Mouse (Mus musculus) adrenal gland (tissue): ENCODE data around the gene Phldb2.

Source experiments
- intact Hi-C: fragments of 180-260 bp; cut with DNase I; formaldehyde crosslinking; loops from one replicate; pipeline ENCODE4 v1.15.1; 2025

The Phldb2 gene

DNA sequence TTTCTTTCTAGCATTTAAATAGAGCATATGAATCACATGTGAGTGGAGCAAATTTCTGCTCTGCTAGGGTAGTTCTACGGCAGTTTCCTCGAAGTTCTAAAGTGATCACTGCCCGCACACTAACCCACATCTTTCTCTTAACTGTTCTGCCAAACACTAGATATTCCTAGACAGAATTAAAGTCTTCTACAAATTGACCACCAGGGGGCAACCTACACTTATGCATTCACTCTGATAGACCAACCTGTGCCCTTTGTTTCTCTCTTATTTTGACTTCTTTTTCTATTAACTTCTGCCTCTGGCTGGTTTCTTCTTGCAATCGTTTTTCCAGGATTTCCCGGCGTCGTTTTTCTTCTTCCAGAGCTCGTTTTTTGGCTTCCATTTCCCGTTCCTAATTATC lies 196.5 kb downstream of the Phldb2 start:
- intact Hi-C loops, result loop anchor here (5.0 kb wide), 3 partner anchors 55 to 265 kb away; no protein-coding TSS in a partner anchor

DNA sequence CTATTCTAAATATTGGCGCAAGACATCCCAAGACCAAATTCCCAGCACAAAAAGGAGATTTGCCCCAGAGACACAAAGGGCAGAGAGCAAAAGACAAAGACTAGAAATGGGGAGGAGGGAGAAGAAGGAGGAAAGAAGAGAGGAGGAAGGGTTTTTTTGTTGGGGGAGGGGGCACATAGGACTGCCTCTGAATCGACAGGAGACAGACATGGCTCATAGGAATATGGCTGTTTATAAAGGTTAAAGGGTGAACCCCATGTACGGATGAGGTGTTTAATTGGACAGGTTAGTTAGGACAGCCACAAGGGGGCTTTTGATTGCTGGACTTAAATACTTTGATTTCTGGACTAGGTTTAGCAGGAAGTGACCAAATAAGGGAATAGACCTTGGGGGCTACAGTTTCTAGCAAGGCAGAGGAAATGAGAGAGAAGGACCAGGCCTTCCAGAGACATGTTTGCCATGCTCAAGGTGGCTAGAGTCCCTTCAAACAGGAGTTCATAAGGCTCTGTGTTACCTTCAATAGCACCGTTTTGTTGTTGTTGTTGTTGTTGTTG lies 209.7 kb downstream of the Phldb2 start:
- intact Hi-C loops, result no loop called here

DNA sequence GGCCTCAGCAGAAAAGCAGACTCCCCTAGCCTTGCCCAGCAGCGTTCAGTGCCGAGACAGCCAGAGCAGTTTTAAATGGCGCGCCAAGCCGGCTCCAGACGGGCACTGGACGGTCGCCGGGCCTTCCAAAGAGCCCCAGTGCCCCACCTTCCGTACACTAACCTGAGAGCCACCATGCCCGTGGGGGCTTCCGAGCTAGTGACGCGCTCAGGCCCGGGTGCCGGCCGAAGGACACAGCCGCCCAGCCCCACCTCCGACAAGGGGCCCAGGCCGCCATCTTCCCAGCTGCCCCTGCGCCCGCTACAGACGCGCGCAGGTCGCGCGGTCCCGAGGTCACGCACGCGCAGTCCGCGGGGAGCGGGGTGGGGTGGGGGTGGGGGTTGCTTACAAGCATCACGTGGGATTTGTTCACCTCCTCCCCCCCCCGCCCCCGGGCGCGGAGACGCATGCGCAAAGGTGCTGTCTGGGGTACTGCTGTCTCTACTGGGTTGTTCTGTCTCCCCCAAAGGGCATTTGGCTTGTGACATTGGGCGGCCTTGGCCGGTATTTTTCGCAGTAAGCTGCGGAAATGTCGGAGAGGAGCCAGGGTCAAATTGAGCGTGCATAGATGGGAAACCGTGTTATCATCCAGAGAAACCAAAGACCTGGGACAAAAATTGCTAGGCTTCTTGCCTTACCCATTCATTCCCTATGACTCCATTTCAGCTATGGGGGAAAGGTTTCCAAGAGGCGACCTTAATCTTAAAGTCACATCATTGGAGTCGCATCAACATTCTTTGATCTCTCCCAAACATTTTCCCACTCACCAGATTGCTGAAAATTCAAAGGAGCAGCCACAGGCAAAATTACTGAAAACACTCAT lies 210.6 kb downstream of the Phldb2 start, which contains the start of gene Abhd10:
Abhd10 (minus strand) TSS at position 341 of the 862 bp plus-strand sequence.
- intact Hi-C loops, result no loop called here

DNA sequence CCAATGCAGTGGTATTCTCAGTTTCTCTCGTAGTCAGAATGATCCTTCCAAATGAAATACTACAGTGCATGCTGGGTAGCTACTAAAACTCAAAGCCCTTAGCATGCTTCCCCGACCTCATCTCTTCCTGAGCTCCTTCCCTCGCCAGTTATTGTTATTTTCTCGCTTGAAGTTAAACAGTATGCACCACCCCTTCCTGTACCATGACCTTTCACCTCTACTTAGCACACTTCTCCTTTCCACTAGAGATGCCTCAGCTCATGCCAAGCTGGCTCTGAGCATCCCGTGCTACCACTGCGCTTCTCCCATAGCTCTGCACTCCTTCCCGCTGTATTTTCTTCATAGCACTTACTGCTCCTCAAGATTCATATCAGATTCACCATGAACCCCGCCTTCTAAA lies 215.5 kb downstream of the Phldb2 start:
- intact Hi-C loops, result loop anchor here (5.0 kb wide), 1 partner anchor 51 kb away; no protein-coding TSS in a partner anchor

DNA sequence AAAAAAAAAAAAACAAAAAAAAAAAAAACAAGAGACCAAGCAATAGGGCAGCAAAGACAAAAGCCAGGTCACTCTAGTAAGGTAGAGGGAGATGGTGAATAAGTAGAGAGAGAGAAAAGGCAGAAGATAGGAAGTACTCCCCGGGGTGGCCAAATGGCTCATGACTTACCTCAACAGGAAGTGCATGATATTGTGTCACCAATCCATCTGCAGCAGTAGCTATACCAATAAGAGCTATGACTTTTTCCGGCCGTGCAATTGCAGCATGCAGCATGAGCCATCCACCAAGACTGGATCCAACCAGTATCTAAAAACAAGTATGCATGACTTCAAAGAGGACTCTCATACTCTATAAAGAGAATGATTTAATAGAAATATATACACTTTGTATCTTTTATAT lies 216.7 kb downstream of the Phldb2 start:
- intact Hi-C loops, result loop anchor here (5.0 kb wide), 1 partner anchor 49 kb away; no protein-coding TSS in a partner anchor

DNA sequence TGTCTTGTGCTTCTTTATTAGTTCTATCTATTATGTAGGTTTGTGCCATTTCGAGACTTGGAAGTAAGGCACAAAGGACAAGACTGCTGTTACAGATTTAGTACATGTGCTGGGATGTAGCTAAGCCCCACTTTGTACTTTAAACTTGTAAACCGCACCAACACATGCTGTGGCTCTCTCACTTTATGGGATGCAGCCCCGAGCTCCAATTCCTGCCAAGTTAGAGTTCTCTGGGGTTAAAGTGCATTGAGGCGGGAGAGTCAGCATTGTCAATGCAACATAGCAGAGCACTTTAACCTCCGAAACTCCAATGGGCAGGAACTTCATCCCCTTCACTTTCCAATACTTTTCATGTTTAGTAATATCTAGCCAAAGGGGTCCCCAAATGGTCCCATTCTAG lies 224.2 kb downstream of the Phldb2 start:
- intact Hi-C loops, result no loop called here

DNA sequence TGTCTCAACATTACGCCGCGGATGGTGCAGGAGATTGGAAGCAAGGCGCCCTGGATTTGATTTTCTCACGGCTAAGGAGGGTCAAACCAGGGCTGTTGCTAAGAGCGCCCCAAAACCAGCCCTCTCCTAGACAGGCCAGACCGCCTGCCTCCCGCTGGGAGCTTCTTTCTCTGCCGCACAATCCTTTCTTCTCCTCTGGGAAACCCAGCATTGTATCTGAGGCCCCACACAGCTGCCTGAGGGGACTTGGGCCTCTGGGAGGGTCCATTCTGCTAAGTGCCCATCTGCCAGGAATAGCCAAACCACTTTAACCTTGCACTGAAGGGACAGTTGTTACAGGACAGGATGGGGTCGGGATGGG lies 228.7 kb downstream of the Phldb2 start:
- intact Hi-C loops, result no loop called here

DNA sequence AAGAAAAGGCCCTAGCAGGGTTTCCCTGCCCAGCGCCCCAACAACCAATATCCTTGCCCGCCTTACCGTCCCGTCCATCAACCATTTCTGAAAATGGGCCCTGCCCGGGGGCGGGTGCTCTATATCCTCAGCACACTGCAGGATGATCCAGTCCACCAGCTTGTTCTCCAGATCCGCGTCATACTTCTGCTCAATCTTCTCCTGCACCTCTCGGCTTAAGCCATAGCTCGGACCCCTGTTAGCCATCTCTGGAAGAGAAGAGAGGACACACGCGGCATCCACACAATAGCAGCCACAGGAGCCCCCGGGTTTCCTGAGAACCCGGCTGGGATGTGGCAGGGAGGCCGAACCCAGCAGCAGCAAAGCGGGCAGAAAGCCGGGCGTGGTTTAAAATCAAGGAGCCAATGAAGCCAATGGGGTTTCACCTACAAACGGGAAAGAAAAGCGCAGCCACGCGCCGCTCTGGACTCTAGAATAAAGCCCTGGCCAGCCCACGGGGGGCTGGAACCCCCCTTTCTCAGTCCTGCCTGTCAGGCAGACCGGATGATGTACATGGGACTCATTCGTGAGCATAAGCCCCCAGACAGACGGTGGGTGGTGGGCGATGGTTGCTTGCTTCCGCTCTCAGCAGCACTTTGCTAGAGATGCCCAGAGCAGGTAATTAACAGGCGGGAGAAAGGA lies 229.2 kb downstream of the Phldb2 start, which contains the start of gene Tagln3:
Tagln3 (minus strand) TSS at position 548 of the 681 bp plus-strand sequence.
- intact Hi-C loops, result no loop called here

DNA sequence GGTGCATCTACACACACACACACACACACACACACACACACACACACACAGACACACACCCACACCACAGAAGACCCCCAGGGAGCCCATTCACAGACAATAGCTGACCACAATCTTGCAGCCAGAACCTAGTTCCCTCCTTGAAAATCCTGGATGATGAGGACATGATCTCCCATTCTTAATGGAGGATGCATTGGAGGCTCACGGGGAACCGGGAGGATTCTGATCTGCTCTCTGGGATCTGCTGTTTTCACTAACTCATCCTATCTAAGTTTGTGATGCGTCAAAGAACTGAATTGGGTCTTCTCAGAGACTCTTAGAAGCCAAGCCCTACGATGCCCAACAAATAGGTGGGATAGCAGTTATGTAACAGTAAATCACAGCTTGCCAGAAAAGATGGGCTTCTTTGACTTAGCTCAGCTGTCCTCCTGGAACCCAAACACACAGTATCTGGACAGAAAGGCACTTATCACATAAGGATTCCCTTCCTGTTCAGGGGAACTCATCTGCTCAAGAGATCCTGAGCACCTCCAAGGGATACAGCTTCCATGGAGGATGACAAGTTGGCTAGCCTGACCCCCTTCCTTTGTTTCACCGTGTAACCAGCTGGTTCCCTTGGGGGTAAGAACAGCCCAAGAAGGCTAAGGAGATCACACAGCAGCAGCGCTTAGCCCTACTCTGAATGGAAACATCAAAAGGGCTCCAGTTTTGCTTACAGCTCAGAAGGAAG lies 230.1 kb downstream of the Phldb2 start:
- intact Hi-C loops, result no loop called here

DNA sequence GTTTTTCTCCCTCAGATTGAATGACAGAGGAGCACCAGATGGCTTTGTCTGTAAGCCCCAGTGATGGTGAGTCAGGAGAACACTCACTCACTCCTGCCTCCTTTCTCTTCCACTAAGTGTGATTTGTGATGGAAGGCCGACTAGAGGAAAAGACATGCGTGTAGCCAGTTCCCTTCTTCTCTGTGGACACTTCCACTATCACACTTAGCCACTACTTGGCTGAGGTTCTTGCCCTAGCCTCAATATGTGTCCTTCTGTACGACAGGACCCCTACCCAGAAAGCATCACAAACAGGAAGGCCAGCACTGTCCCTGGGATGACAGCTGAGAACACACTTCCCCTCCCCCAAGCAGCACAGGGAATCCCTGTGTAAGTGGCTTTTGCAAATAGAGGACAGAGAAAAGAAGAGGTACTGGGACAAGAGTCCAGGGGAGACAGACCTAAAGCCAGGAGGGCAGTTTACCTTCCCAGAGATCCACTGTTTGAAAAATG lies 230.9 kb downstream of the Phldb2 start:
- intact Hi-C loops, result no loop called here

DNA sequence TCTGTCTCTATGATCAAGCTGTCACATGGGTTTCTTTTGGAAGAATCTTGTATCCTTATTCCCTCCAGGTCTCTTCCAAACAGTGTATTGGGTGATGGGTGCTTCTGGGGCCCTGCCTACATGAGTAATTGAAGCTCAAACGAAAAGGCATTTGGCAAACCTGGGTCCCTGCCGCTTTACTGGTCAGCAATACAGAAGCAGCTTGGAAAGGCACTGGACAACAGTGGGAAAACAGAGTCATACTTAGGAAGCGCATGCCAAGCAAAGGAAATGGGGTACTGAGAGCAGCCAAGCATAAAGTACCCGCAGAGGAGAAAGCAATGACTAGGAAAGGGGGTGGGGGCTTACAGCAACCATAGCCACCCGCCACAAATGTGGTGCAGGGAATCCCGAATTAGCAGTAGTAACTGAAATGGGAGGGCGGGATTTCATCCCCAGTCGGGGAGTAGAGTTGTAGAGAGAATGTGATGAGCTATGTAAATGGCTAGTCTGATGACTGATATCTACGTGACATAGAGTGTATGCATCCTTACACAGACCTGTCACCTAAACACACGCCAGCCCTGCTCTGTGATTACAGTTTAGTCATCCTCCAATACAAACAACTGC lies 233.3 kb downstream of the Phldb2 start:
- intact Hi-C loops, result no loop called here

DNA sequence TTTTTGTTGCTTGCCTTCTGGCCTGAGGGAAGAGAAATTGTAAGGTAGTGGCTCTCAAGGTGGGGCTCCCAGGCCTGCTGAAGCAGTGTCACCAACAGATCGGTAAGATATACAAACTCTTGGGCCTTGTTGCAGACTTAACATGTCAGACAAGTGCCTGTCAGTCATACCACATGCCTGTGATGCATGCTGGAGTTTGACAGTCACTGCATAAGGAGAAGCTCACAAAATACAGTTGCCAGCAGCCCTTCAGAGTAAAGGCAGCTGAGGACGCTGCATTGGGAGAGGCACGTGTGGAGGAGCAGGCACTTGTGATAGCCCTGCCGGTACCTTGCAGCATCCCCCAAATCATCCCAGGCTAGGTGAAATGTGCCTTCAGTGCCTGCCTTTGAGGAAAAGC lies 235.1 kb downstream of the Phldb2 start:
- intact Hi-C loops, result no loop called here

DNA sequence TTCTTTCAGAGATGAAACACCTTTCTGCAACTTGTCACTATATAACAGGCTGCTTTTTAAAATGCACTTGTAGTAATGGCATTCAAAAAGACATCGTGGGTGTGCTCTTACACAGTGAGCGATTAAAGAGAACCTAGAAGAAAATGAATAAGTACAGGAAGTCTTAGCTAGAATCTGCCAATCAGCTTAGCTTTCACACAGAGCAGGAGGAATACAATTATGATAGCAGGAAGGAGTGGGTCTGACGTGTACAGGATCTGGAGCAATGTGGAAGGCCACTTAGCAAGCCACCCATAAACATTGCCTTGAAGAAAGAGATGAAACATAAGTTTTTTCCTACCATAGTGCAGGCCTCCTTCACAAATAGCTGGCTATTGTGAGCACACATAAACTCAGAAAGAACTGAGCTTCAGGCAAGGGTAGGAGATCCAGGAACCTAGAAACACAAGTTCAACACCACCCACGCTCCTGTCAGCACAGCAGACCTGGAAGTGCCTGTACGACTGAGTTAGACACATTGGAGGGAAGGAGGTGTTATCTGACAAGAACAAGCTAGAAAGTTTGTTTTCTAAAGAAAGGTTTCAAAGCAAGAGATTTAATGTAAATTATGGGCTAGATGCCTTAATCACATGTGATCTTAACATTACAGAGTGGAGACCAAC lies 238.8 kb downstream of the Phldb2 start:
- intact Hi-C loops, result no loop called here

DNA sequence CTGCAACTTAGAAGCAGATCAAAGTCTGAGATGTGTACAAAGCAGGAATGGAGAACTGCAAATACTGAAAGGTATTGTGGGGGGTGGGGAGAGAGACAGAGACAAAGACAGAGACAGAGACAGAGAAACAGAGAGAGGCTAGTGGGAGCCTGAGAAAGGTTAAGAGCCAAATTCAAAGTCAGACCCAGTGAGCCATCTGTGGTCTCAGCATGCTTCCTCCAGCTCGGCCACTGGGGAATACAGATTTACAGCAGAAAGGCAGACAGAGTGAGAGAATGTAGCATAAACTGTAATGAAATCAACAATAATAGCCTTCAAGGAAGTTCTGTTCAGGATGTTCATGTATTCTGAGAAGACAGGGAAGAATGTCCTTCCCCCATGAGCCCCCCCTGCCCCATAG lies 239.5 kb downstream of the Phldb2 start:
- intact Hi-C loops, result no loop called here

DNA sequence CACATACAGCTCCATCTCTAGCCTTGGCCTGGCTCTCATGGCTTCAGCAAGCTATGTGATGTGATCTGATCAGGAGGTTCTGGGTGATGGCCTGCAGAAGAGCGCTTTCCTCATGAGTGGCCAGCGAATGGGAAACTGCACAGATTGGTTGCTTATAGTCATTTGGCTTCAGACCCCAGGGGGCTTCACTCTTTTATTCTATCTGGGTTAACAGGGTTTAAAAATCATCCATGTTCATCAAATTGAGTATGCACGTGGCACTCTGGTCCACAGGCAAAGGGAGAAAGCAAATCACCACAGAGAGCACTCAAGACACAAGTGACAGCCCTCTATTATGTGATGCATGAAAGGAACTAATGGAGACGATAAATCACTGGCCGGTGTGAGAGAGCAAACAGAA lies 240.1 kb downstream of the Phldb2 start:
- intact Hi-C loops, result no loop called here

DNA sequence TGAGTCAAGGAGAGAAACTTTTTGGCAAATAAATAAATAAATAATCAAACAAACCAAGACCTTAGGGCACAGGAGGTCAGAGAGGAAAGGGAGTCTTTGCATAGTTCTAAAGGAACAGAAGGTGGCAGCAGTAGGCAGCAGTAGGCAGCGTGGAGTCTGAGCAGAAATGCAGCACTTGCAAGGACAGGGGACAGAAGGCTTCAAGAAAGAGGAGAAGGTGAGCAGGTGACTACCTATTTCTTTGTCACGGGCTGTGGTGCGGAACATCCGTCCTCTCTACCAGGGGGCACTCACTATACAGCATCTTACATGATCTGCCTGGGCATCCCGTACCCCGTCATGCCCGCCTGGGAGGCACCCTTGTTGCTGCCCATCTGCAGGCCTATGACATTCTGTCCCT lies 242.1 kb downstream of the Phldb2 start:
- intact Hi-C loops, result no loop called here

DNA sequence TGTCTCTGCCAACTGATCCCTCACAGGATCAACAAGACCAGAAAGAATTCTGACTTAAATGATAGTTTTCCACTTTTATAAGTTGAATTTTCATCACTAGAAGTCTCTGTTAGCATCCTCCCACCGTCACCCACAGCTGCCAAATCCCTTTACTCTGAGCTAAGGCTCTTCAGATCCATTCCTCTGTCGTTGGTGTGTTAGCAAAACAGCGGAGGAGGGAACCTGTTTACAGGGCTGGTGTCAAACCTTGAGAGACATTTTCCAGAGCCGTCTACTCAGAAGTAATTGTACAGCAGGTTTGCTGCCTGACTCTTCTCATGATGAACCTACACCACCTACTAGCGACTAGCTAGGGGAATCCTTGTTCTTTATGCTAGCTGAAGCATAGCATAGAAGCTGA lies 254.1 kb downstream of the Phldb2 start:
- intact Hi-C loops, result no loop called here

DNA sequence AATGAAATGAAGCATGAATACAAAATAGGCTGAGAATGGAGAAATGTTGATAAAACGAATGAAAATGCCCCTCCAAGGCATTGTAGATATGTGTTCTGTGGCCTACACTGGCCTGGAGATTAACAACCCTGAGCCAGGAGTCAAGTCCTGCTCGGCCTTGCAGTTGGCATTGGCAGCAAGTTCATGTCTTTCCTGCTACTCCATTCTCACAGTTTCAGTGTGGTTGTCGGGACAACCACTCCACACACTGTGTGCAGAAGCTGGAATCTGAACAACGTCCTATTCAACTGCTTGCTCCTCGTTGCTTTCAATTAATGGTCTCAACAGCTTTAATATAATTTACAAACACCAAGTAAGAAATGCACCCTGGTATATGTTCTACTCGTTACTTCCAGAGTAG lies 255.4 kb downstream of the Phldb2 start:
- intact Hi-C loops, result no loop called here
